Mouse (Mus musculus) heart, postnatal 10 days (tissue): ENCODE measurements around the gene Fam110a. TPM values are rescaled to one million over a fixed set of nuclear protein-coding genes. Genes with fewer than 3 reads are reported as not detected.

Experiments
- DNase-seq, 2 experiments: peaks; one replicate each; pipeline ENCODE4 v3.0.0; 2021
- intact Hi-C: fragments of 180-260 bp; cut with DNase I; formaldehyde crosslinking; loops from one replicate; pipeline ENCODE4 v1.15.1; 2025
- total RNA-seq, 2 experiments: library from RNA; stranded (reverse); gene quantifications; 2 replicates each; pipeline ENCODE4 v1.2.3; 2021

The Fam110a gene
- total RNA-seq, 2 experiments from 2014 or later, result 5.7 to 7.3 TPM

GRCm38 (mm10) chr2:151973595-151974562 lies 6.1 kb downstream of the Fam110a start:
- intact Hi-C loops, result loop anchor here (2.0 kb wide), 1 partner anchor 23 kb away; the partner anchor contains the start of gene Slc52a3
- no peak for DNase-seq

GRCm38 (mm10) chr2:151972880-151973594 lies 7.0 kb downstream of the Fam110a start:
- peak in 1 of 2 experiments; percentile 55 for DNase-seq

GRCm38 (mm10) chr2:151971748-151972147 lies 8.3 kb downstream of the Fam110a start:
- intact Hi-C loops, result loop anchor here (2.0 kb wide), 1 partner anchor 25 kb away; the partner anchor contains the start of gene Slc52a3
- DNase-seq, result no peak

More at GRCm38 (mm10) chr2:151972880-151973594, 7.0 kb downstream of the Fam110a start:
- intact Hi-C loops, result loop anchor here (2.0 kb wide), 1 partner anchor 24 kb away; the partner anchor contains the start of gene Slc52a3

- DNase-seq, result peak; percentile 90 to 92
- intact Hi-C loops, result no loop called here
Observed at GRCm38 (mm10) chr2:151970191-151971172, 9.5 kb downstream of the Fam110a start.

- DNase-seq, result no peak
- intact Hi-C loops, result no loop called here
Observed at GRCm38 (mm10) chr2:151969396-151969795, 10.6 kb downstream of the Fam110a start.

- DNase-seq, result no peak
- intact Hi-C loops, result no loop called here
Observed at GRCm38 (mm10) chr2:151968986-151969385, 11.0 kb downstream of the Fam110a start.

GRCm38 (mm10) chr2:151968451-151968850 lies 11.6 kb downstream of the Fam110a start:
- DNase-seq, result no peak

GRCm38 (mm10) chr2:151967792-151968191 lies 12.2 kb downstream of the Fam110a start:
- no peak for DNase-seq
- intact Hi-C loops, result no loop called here

More at GRCm38 (mm10) chr2:151968451-151968850, 11.6 kb downstream of the Fam110a start:
- intact Hi-C loops, result no loop called here

GRCm38 (mm10) chr2:151967176-151967750 lies 12.8 kb downstream of the Fam110a start:
- DNase-seq, result peak in 1 of 2 experiments; percentile 26
- intact Hi-C loops, result no loop called here

- DNase-seq, result no peak
- intact Hi-C loops, result no loop called here
Observed at GRCm38 (mm10) chr2:151964052-151964451, 16.0 kb downstream of the Fam110a start.

- DNase-seq, result no peak
- intact Hi-C loops, result no loop called here
Observed at GRCm38 (mm10) chr2:151963319-151963718, 16.7 kb downstream of the Fam110a start.

- peak; percentile 85 for DNase-seq
- intact Hi-C loops, result no loop called here
Observed at GRCm38 (mm10) chr2:151962474-151962873, 17.5 kb downstream of the Fam110a start.

GRCm38 (mm10) chr2:151961284-151962196 lies 18.5 kb downstream of the Fam110a start:
- DNase-seq, result no peak
- intact Hi-C loops, result no loop called here

GRCm38 (mm10) chr2:151959274-151959673 lies 20.7 kb downstream of the Fam110a start:
- DNase-seq, result peak in 1 of 2 experiments; percentile 48

GRCm38 (mm10) chr2:151956500-151957137 lies 23.4 kb downstream of the Fam110a start:
- DNase-seq, result no peak
- intact Hi-C loops, result no loop called here

More at GRCm38 (mm10) chr2:151959274-151959673, 20.7 kb downstream of the Fam110a start:
- intact Hi-C loops, result no loop called here

GRCm38 (mm10) chr2:151953665-151954064 lies 26.4 kb downstream of the Fam110a start:
- intact Hi-C loops, result no loop called here
- no peak for DNase-seq

- intact Hi-C loops, result loop anchor here (10.0 kb wide), 1 partner anchor 156 kb away; the partner anchor contains the start of gene Srxn1
- DNase-seq, result no peak
Observed at GRCm38 (mm10) chr2:151949082-151949774, 30.8 kb downstream of the Fam110a start.
